Comparison of ENCODE assay signal across 11 mouse cellular contexts in genomic region chr7:101627166-101627565, GRCm38 (mm10). TPM values are rescaled to one million over a fixed set of nuclear protein-coding genes. Genes with fewer than 3 reads are reported as not detected.
"Had no signal": no experiment of that assay in that cellular context is flagged by ENCODE, and none has a peak within 500 bp of the region (broad histone marks: within the 10 kb centered on the region; RNA-seq: fewer than 3 reads in every experiment).

No protein-coding gene starts in this region.

RNA-seq across cellular contexts. Expression of gene Art2b, which starts 41.8 kb away (rescaled TPM):
- polyA plus RNA-seq: lung, embryonic 15.5 days; lung, postnatal 0 days; midbrain, embryonic 11.5 days; midbrain, embryonic 13.5 days; midbrain, embryonic 15.5 days; myocyte; neural tube, embryonic 11.5 days; neural tube, embryonic 13.5 days; neural tube, embryonic 15.5 days; stomach, embryonic 14.5 days; stomach, embryonic 16.5 days had no signal
